Mouse (Mus musculus) frontal cortex, postnatal 14 days (tissue): Measurements from ENCODE around the gene Diablo.

Experiments
- DNase-seq, 2 experiments: peaks; one replicate each; pipeline ENCODE4 v3.0.0; 2022; ENCODE audit warnings: low spot score in 2 of 2

Diablo gene

GRCm38 (mm10) chr5:123501973-123502372 lies 22.0 kb downstream of the Diablo start:
- DNase-seq, result no peak

DNA sequence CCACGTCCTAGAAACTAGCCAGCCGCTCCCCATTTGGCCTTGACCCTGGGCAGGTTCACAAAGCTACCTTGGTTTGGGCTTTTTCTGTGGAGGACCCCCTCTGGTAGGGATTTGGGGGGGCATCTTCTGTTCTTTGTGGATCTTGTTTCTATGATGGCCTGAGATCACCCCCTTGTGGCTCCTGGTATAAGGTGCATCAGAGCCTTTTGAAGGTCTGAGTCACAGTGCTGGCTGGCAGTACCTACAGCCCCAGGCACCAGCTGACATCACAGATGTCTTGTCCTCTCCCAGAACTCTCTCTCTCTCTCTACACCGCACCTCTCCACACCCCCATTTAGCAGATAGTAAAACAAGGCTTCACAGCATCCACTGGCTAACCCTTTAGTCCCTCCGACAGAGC lies 24.3 kb downstream of the Diablo start:
- DNase-seq, result peak in 1 of 2 experiments; percentile 37

DNA sequence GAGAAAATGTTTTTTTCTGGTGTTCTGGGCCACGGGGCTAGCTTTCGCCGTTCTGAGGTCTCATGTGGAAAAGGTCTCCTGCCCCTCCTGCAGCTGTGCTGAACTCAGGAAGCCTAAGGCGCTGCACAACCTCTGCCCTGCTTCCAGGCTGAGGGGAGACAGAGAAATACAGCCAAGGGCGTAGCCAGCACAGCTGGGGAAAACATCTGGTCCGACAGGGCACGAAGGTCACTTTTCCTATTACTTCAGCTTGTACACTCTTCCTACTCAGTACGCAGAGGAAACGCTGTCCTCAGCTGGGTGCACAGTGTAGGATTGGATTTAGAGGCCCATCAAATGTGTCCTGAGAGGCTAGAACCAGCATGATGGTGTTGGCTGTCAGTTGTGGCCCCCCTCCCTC lies 34.0 kb downstream of the Diablo start:
- DNase-seq, result no peak

DNA sequence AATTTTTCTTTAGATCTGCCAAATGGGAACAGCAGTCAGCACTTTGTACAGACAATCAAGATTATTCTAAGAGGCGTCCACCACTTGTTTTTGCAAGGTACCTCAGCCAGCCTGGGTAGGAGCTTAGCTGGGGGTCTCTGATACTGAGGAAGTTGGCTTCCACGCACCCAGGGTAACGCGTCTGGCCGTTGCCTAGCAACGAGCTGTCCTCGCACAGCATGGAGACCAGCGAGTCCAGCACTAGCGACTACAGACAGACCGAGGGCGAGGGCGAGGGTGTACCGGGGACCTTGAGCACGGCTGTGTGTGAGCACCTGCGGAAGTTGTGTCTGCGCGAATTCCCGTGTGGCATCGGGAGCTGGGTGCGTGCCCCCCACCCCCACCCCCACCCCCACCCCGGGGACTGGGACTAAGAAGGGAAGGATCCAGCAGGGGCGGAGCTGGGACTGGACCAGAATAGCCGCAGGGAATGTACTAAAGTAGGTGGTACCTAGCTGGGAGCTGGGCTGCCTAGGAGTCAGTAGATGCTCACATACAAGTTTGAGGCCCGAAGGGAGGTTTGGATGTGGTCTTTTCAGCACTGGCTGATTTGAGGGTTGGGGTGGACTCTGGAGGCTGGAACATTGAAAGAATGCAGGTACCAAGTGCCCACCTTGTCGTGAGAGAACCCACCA lies 34.7 kb downstream of the Diablo start, which contains the start of the genes Lrrc43 and Il31:
TSS of gene Lrrc43 (plus strand) at position 194 of the 674 bp plus-strand sequence.
TSS of gene Il31 (minus strand) at position 378 of the 674 bp plus-strand sequence.
- no peak for DNase-seq

DNA sequence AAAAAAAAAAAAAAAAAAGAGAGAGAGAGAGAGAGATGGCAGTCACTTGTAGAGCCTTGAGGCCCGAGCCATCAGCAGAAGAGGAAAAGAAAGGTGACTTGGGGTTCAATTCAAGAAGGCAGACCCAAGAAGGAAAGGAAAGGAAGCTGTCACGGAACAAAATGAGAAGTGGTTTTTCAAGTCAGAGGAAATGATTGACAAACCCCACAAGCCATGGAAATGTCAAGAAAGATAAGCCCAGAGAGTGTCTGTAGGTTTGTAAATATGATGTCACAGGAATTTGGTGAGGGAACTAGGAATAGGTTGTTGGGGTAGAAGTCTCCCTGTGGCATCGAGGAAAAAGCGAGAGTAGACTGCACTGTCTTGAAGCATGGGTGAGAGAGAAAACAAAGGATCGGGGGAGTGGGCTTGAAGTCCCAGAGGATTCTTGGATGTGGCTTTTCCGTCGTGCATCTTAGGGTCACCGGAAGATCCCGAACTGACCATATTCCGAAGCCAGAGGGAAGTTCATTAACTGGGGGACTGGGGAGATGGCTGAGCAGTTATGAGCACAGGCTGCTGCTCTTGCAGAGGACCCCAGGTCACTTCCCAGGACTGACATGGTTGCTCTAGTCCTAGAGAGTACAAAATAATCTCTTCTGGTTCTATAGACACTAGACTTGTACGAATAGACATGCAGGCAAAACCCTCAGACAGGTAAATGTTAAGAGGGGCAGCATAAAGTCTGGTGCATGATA lies 36.1 kb downstream of the Diablo start:
- DNase-seq, result no peak

- no peak for DNase-seq
Observed at GRCm38 (mm10) chr5:123473817-123474216, 50.2 kb downstream of the Diablo start.

GRCm38 (mm10) chr5:123470784-123471400 lies 53.1 kb downstream of the Diablo start:
- no peak for DNase-seq

- DNase-seq, result no peak
Observed at GRCm38 (mm10) chr5:123464638-123465037, 59.3 kb downstream of the Diablo start.

DNA sequence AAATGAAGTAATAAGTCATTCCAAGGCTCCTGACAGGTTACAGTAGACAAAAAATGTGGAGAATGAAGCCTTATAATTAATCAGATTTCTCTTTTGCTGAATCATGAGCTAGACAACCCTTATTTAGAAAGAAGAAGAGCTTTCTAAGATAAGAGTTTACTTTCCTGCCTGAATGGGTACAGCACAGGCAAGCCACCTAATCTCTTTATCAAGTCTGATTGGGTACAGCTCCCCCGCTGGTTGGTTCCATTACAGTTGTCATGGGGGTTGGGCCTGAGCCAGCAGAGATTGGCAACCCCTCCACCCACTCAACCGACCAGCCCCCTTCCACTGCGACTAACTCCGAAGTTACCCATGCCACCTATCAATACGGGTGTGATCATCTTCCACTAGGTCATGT lies 62.6 kb downstream of the Diablo start:
- no peak for DNase-seq
